Mouse (Mus musculus): ENCODE data around the gene Comtd1.

Comtd1 gene

DNA sequence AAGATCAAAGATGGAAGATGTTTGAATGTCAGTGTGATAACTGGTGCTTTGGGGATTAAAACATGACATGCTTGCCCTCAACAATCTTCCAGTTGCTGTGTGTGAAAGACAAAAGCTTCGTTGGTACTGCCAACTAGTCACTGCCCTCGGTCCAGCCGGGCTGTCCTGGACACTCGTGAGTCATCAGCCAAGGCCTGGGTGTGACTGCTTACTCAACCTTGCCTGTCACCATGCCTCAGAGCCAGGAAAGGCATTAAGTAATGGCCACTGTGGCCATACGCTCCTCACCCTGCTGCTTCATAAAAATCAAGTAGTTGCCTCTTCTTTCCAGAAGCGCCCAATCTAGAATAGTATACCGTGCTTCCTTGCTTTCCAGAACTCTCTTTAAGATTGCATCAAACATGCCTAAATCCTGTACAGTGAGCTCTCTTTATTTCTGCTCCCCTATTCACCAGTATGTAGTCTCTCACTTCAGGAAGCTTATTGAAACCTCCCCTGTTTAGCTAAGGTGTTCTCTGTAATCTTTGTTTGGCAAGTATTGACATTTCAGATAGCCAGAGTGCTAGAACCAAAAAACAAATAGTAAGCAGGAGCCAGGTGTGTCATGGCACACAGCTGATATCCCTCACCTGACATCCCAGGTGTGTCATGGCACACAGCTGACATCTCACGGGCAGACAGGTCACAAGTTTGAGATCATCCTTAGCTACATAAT, 40.4 kb downstream of the Comtd1 start:
- in situ Hi-C loops (cut with MboI, MseI) = no loop called here

DNA sequence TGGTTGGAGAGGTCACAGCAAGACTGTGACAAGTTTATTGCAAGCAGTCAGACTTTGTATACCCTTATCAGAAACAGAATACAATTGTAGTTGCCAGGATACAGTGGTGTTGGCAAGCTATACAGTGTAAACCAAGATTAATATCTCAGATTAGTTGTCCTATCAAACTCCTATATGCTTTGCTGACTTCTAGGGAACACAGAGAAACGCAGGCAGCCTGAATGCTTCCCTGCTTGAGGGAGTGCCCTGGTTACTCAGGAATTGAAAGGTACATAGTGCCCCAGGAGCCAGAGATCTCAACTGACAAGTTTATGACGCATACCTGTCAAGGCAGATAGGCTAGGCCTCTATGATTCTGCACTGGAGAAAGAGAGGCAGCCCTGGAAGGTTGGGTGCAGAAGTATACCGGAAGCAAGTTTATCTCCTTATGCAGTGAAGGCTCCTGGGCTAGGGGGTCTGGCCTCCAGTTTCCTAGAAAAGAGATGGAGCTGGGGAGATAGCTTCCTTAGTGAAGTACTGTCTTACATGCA, 42.1 kb downstream of the Comtd1 start:
- in situ Hi-C loops (cut with MboI, MseI) = no loop called here

DNA sequence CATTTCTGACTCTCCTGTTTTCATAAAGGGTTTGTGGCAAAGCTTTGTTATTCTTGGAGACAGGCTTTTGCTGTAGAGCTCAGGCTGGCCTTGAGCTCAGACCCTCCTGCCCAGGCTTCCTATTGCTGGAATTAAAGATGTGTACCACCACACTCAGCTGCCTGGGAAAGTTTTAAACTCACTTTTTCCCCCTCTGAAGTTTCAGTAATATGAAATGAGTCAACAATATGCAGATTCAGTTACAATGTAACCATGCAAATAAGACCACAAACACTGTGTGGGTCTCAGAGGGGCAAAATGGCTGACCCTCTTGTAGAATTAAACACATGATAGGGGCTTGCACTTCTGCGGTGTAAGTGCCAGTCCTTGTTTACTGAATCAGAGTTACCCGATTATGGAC, 42.6 kb downstream of the Comtd1 start:
- in situ Hi-C loops (cut with MboI, MseI) = no loop called here

DNA sequence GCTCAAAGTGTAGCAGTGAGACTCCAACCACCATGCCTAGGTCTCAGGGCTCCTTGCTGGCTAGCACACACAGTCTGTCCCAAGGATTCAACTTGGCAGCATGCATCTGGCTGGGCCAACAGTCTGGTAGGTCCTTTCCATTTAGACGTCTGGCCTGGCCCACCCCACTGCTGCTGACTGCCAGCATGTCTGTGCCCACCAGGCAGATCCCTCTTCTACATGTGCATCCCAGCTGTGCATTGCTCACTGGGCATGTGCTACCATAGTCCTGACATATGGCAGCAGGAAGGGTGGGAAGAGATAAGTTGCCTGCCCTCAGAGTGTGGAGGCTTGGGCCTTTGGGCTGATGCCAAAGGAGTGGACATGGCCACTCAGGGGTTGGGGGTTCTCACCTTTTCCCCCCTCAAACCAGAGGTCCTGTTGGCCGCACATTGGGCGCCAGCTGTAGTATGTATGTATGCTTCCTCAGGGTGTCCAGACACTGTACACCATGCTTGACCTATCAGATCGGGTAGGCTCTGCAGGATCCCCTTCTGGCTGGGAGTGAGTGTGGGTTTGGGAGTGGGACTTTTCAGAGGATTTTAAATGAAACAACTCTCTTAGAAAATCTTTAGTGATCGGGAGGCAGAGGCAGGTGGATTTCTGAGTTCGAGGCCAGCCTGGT, 46.1 kb downstream of the Comtd1 start:
- in situ Hi-C loops (cut with MboI, MseI) = no loop called here

DNA sequence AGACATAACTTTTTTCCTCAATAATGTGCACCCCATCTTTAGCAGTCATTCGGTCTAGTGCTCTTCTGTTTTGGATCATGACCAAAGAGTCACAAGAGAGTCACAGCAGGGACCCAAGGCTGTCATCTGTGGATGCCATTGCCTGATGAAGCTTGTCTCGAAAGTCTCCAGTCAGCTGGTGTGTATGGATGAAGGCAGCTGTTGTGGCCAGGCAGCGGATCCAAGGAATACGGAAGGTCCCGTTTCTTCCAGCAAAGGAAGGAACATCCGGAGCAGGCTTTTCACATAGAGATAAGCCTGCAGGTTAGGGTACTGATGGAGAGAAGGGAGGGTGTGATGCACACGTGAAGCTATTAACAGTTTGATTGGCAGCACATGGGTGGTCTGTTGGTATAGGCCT, 47.2 kb downstream of the Comtd1 start:
- in situ Hi-C loops (cut with MboI, MseI) = no loop called here

DNA sequence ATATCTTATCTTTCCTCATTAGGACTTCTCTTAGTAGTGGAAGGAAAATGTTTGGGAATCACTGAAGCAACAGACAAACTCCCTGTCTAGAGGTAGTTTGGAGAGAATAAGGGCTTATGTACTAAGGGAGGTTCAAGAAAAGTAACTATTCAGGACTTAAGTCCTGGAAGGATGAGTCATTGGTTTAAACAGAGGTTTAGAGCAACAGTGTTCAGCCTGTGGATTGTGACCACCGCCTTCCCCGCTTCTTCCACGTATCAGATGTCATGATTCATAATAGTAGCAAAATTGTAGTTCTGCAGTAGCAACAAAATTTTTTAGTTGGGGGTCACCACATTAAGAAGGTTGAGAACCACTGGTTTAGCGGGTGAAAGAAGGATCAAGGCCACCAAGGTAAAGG, 48.1 kb downstream of the Comtd1 start:
- in situ Hi-C loops (cut with MboI, MseI) = no loop called here
